Mouse (Mus musculus) embryonic facial prominence, embryonic 10.5 days (tissue): ENCODE data around the gene Plaur. TPM values are rescaled to one million over a fixed set of nuclear protein-coding genes. Genes with fewer than 3 reads are reported as not detected.
A peak's percentile ranks its signal among the peaks of the same experiment; 100 is the strongest.

Experiments
- DNase-seq: peaks from one replicate; pipeline ENCODE4 v3.0.0-alpha.2; 2017; ENCODE audit warnings: low spot score
- H3K27ac ChIP-seq: fragments of 300-500 bp; sonication (generic); replicated peaks from 2 replicates; pipeline ENCODE4 v1.5.1; 2016; ENCODE audit warnings: mild to moderate bottlenecking
- H3K27me3 ChIP-seq: fragments of 300-500 bp; sonication (generic); replicated peaks from 2 replicates; pipeline ENCODE4 v1.6.1; 2016; ENCODE audit warnings: low read depth, mild to moderate bottlenecking; ENCODE audit not compliant: poor library complexity, severe bottlenecking
- H3K36me3 ChIP-seq: fragments of 300-500 bp; sonication (generic); replicated peaks from 2 replicates; pipeline ENCODE4 v1.6.1; 2016; ENCODE audit warnings: mild to moderate bottlenecking, moderate library complexity
- H3K4me1 ChIP-seq: fragments of 300-500 bp; sonication (generic); 2 replicates; pipeline ENCODE4 v1.6.1; 2016
- H3K4me3 ChIP-seq: fragments of 300-500 bp; sonication (generic); 2 replicates; pipeline ENCODE4 v1.5.1; 2016; ENCODE audit warnings: mild to moderate bottlenecking, moderate library complexity
- H3K9me3 ChIP-seq: fragments of 300-500 bp; sonication (generic); 2 replicates; pipeline ENCODE4 v1.6.1; 2016; ENCODE audit warnings: mild to moderate bottlenecking
- WGBS: fragments of 180-500 bp; shearing (Covaris S2); methylation state at CpG from one replicate; pipeline ENCODE4 v1.1.7; 2016; 5-methylcytosine and 5-hydroxymethylcytosine counted together
- polyA plus RNA-seq: library from polyadenylated mRNA; unstranded; fragments of >200 nt; fragmentation: Nextera tagmentation; extraction: Ambion mirVana; gene quantifications from 2 replicates; pipeline ENCODE4 v1.2.1, GENCODE M21; 2016

Plaur gene
- polyA plus RNA-seq, 1 experiment from 2014 or later: 1.7 TPM

GRCm38 (mm10) chr7:24430551-24431345, 31.5 kb upstream of the Plaur start:
- DNase-seq: no peak
- WGBS: 92% methylated on average over 15 of the region's 15 CpGs
- no peak overlapping the region for H3K27ac ChIP-seq
- no peaks in the 10 kb centered on the region for H3K36me3 ChIP-seq
- no peak overlapping the region for H3K4me3 ChIP-seq
- peaks cover 29% of the 10 kb centered on the region for H3K27me3 ChIP-seq
- peaks cover 17% of the 10 kb centered on the region for H3K9me3 ChIP-seq
- no peaks in the 10 kb centered on the region for H3K4me1 ChIP-seq

- Histone ChIP-seq H3K36me3 (no peaks in the 10 kb centered on the region), H3K4me1 (no peaks in the 10 kb centered on the region), H3K4me3 (no peak overlapping the region), H3K27me3 (peaks cover 29% of the 10 kb centered on the region), H3K9me3 (peaks cover 17% of the 10 kb centered on the region), H3K27ac (no peak overlapping the region)
- DNase-seq: no peak
- WGBS: 74% methylated on average over 11 of the region's 11 CpGs
These were observed 30.6 kb upstream of the Plaur start for GRCm38 (mm10) chr7:24431713-24432112.

GRCm38 (mm10) chr7:24435305-24435704, 27.0 kb upstream of the Plaur start:
- 80% methylated on average over 5 of the region's 5 CpGs for WGBS
- no peak for DNase-seq
- H3K36me3 ChIP-seq: no peaks in the 10 kb centered on the region
- peaks cover 17% of the 10 kb centered on the region for H3K9me3 ChIP-seq
- H3K4me3 ChIP-seq: no peak overlapping the region
- no peak overlapping the region for H3K27ac ChIP-seq
- H3K4me1 ChIP-seq: no peaks in the 10 kb centered on the region
- peaks cover 29% of the 10 kb centered on the region for H3K27me3 ChIP-seq

- WGBS: 75% methylated on average over 10 of the region's 10 CpGs
- H3K9me3 ChIP-seq: peaks cover 4% of the 10 kb centered on the region
- no peak for DNase-seq
- peaks cover 12% of the 10 kb centered on the region for H3K27me3 ChIP-seq
- no peak overlapping the region for H3K4me3 ChIP-seq
- no peak overlapping the region for H3K27ac ChIP-seq
- H3K4me1 ChIP-seq: no peaks in the 10 kb centered on the region
- H3K36me3 ChIP-seq: no peaks in the 10 kb centered on the region
These were observed 24.3 kb upstream of the Plaur start for GRCm38 (mm10) chr7:24437981-24438380.

GRCm38 (mm10) chr7:24439191-24439590, 23.1 kb upstream of the Plaur start:
- no peaks in the 10 kb centered on the region for H3K9me3 ChIP-seq
- peaks cover under 1% of the 10 kb centered on the region; the same call in 1 of the 2 replicates for H3K27me3 ChIP-seq
- DNase-seq: no peak
- H3K4me3 ChIP-seq: no peak overlapping the region
- WGBS: 82% methylated on average over 6 of the region's 6 CpGs
- no peak overlapping the region for H3K27ac ChIP-seq
- H3K36me3 ChIP-seq: no peaks in the 10 kb centered on the region
- H3K4me1 ChIP-seq: no peaks in the 10 kb centered on the region

GRCm38 (mm10) chr7:24439891-24440290, 22.4 kb upstream of the Plaur start:
- DNase-seq: no peak
- H3K9me3 ChIP-seq: no peaks in the 10 kb centered on the region
- H3K36me3 ChIP-seq: no peaks in the 10 kb centered on the region
- H3K27me3 ChIP-seq: no peaks in the 10 kb centered on the region
- no peaks in the 10 kb centered on the region for H3K4me1 ChIP-seq
- no peak overlapping the region for H3K4me3 ChIP-seq
- H3K27ac ChIP-seq: no peak overlapping the region
- WGBS: 87% methylated on average over 7 of the region's 7 CpGs

GRCm38 (mm10) chr7:24441785-24442184, 20.5 kb upstream of the Plaur start:
- Histone ChIP-seq H3K36me3 (no peaks in the 10 kb centered on the region), H3K27ac (no peak overlapping the region), H3K9me3 (peaks cover 3% of the 10 kb centered on the region; the same call in 1 of the 2 replicates), H3K4me3 (no peak overlapping the region), H3K4me1 (no peaks in the 10 kb centered on the region), H3K27me3 (no peaks in the 10 kb centered on the region)
- DNase-seq: peak; percentile 63
- WGBS: 16% methylated on average over 1 of the region's 1 CpGs

- H3K27me3 ChIP-seq: no peaks in the 10 kb centered on the region
- H3K4me3 ChIP-seq: no peak overlapping the region
- WGBS: 80% methylated on average over 8 of the region's 8 CpGs
- H3K4me1 ChIP-seq: no peaks in the 10 kb centered on the region
- H3K36me3 ChIP-seq: no peaks in the 10 kb centered on the region
- H3K9me3 ChIP-seq: peaks cover 3% of the 10 kb centered on the region; the same call in 1 of the 2 replicates
- DNase-seq: no peak
- H3K27ac ChIP-seq: no peak overlapping the region
These were observed 20.0 kb upstream of the Plaur start for GRCm38 (mm10) chr7:24442313-24442712.

- H3K27me3 ChIP-seq: no peaks in the 10 kb centered on the region
- 90% methylated on average over 9 of the region's 9 CpGs for WGBS
- H3K27ac ChIP-seq: no peak overlapping the region
- DNase-seq: no peak
- H3K9me3 ChIP-seq: peaks cover 3% of the 10 kb centered on the region; the same call in 1 of the 2 replicates
- H3K36me3 ChIP-seq: no peaks in the 10 kb centered on the region
- H3K4me3 ChIP-seq: no peak overlapping the region
- H3K4me1 ChIP-seq: no peaks in the 10 kb centered on the region
These were observed 16.9 kb upstream of the Plaur start for GRCm38 (mm10) chr7:24445266-24445926.

GRCm38 (mm10) chr7:24446697-24447340, 15.5 kb upstream of the Plaur start:
- no peak overlapping the region for H3K4me3 ChIP-seq
- WGBS: 80% methylated on average over 7 of the region's 7 CpGs
- DNase-seq: no peak
- no peaks in the 10 kb centered on the region for H3K36me3 ChIP-seq
- H3K27ac ChIP-seq: no peak overlapping the region
- no peaks in the 10 kb centered on the region for H3K4me1 ChIP-seq
- H3K27me3 ChIP-seq: no peaks in the 10 kb centered on the region
- peaks cover 3% of the 10 kb centered on the region; the same call in 1 of the 2 replicates for H3K9me3 ChIP-seq

GRCm38 (mm10) chr7:24448782-24449517, 13.3 kb upstream of the Plaur start:
- no peak for DNase-seq
- Histone ChIP-seq H3K9me3 (peaks cover 3% of the 10 kb centered on the region; the same call in 1 of the 2 replicates), H3K36me3 (no peaks in the 10 kb centered on the region), H3K4me1 (no peaks in the 10 kb centered on the region), H3K4me3 (no peak overlapping the region), H3K27ac (no peak overlapping the region), H3K27me3 (no peaks in the 10 kb centered on the region)
- 62% methylated on average over 14 of the region's 14 CpGs for WGBS

GRCm38 (mm10) chr7:24450585-24451017, 11.7 kb upstream of the Plaur start:
- WGBS: 72% methylated on average over 9 of the region's 9 CpGs
- H3K4me3 ChIP-seq: no peak overlapping the region
- H3K27ac ChIP-seq: no peak overlapping the region
- H3K36me3 ChIP-seq: no peaks in the 10 kb centered on the region
- H3K9me3 ChIP-seq: peaks cover 3% of the 10 kb centered on the region; the same call in 1 of the 2 replicates
- no peak for DNase-seq
- no peaks in the 10 kb centered on the region for H3K27me3 ChIP-seq
- H3K4me1 ChIP-seq: no peaks in the 10 kb centered on the region
